Mouse (Mus musculus): Measurements from ENCODE around the gene Ccdc97.

- TF ChIP-seq CTCF (IDR thresholded peaks at IDR 0.05; ENCODE audit: control insufficient read depth, insufficient read depth, insufficient read length): no peak
- TF ChIP-seq MAX (IDR thresholded peaks at IDR 0.05): no peak
- no peak for TF ChIP-seq USF1 (IDR thresholded peaks at IDR 0.05; ENCODE audit: low read depth)
- no peak for TF ChIP-seq CEBPB (IDR thresholded peaks at IDR 0.05; ENCODE audit: low read depth)
- no peak for TF ChIP-seq MYOG (IDR thresholded peaks at IDR 0.05; ENCODE audit: control insufficient read depth, extremely low read depth, insufficient read length)
- no peak for TF ChIP-seq MYOD1 (IDR thresholded peaks at IDR 0.05; ENCODE audit: control insufficient read depth, insufficient read length, low read depth)
Measured at GRCm38 (mm10) chr7:25768229-25768628, 49.3 kb upstream of the Ccdc97 start.

Data from C2C12 (cell line).